Mouse (Mus musculus) liver, adult 2 months (tissue): ENCODE data around the gene Taf13. TPM values are rescaled to one million over a fixed set of nuclear protein-coding genes. Genes with fewer than 3 reads are reported as not detected.

ENCODE experiments used
- DNase-seq: peaks from one replicate; pipeline ENCODE4 v3.0.0-alpha.2; 2011; ENCODE audit warnings: low read depth, low spot score; ENCODE audit errors: extremely low read depth
- H3K27ac ChIP-seq: fragments of 200-500 bp; replicated peaks from 2 replicates; pipeline ENCODE4 v1.5.1; 2012; ENCODE audit warnings: low read depth, mild to moderate bottlenecking, control low read depth, inconsistent platforms, low read length; ENCODE audit not compliant: insufficient read depth
- H3K27me3 ChIP-seq: fragments of 200-500 bp; 2 replicates; pipeline ENCODE4 v1.6.1; 2012; ENCODE audit warnings: mild to moderate bottlenecking, moderate library complexity, low read length, inconsistent platforms; ENCODE audit not compliant: control insufficient read depth, insufficient read depth
- H3K36me3 ChIP-seq: fragments of 200-500 bp; 2 replicates; pipeline ENCODE4 v1.6.1; 2012; ENCODE audit warnings: low read length, inconsistent platforms; ENCODE audit not compliant: control insufficient read depth, insufficient read depth
- H3K4me1 ChIP-seq: fragments of 200-500 bp; 2 replicates; pipeline ENCODE4 v1.6.1; 2011; ENCODE audit warnings: low read length; ENCODE audit not compliant: control insufficient read depth, insufficient read depth
- H3K4me3 ChIP-seq: fragments of 200-500 bp; 2 replicates; pipeline ENCODE4 v1.5.1; 2011; ENCODE audit warnings: low read depth, mild to moderate bottlenecking, control low read depth, low read length, moderate library complexity; ENCODE audit not compliant: insufficient read depth
- H3K79me2 ChIP-seq: fragments of 200-500 bp; 2 replicates; pipeline ENCODE4 v1.6.1; 2012; ENCODE audit warnings: inconsistent platforms, mild to moderate bottlenecking, low read length, moderate library complexity; ENCODE audit not compliant: control insufficient read depth, insufficient read depth
- H3K9ac ChIP-seq: fragments of 200-500 bp; 2 replicates; pipeline ENCODE4 v1.6.1; 2012; ENCODE audit warnings: low read depth, mild to moderate bottlenecking, control low read depth, inconsistent platforms, low read length
- CTCF ChIP-seq: fragments of 200-500 bp; IDR thresholded peaks from 2 replicates; pipeline ENCODE4 v1.5.1; 2011; ENCODE audit warnings: low read depth, low read length, control low read depth
- POLR2A ChIP-seq: fragments of 200-500 bp; IDR thresholded peaks from 2 replicates; pipeline ENCODE4 v1.6.1; 2011; ENCODE audit warnings: low read length, control low read depth; ENCODE audit not compliant: insufficient read depth; ENCODE audit errors: extremely low read depth
- whole genome bisulfite sequencing: fragments of 180-500 bp; shearing (Covaris S2); methylation state at CpG from one replicate; pipeline ENCODE4 v1.1.7; 2018; 5-methylcytosine and 5-hydroxymethylcytosine counted together
- polyA plus RNA-seq: library from polyadenylated mRNA; depleted of rRNA; stranded (reverse); fragments of >200 nt; gene quantifications from 2 replicates; pipeline ENCODE4 v1.2.3, GENCODE M21; 2012; rRNA removed
- total RNA-seq: library from RNA; depleted of rRNA; stranded (reverse); fragments of >200 nt; gene quantifications from 2 replicates; pipeline ENCODE4 v1.2.3, GENCODE M21; 2014; rRNA removed

The Taf13 gene
- total and polyA plus RNA-seq, 2 experiments: 2.5 to 9.9 TPM

DNA sequence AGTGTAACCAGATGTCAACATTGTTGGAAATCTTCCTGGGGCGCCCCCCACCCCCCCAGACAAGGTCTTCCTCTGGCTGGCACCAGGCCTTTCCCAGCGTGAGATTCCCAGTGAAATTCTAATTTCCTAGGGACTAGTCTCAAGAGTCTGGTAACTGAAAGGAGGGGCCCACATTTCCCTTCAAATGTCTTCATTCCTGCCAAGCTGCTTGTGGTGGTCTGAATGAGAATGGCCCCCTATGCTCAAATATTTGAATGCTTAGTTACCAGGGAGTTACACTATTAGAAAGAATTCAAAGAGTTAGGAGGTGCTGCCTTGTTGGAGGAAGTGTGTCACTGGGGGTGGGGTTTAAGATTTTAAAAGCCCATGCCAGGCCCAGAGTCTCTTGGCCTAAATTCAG, 16.9 kb downstream of the Taf13 start:
- 71% methylated on average over 2 of the region's 2 CpGs for WGBS
- H3K27ac ChIP-seq: no peak overlapping the region
- peaks cover 6% of the 10 kb centered on the region; the same call in 1 of the 2 replicates for H3K4me1 ChIP-seq
- no peak overlapping the region for H3K4me3 ChIP-seq
- no peak for DNase-seq
- H3K9ac ChIP-seq: no peak overlapping the region
- no peaks in the 10 kb centered on the region for H3K27me3 ChIP-seq
- no peaks in the 10 kb centered on the region for H3K79me2 ChIP-seq
- H3K36me3 ChIP-seq: no peaks in the 10 kb centered on the region
- no peak for TF ChIP-seq POLR2A
- no peak for TF ChIP-seq CTCF

DNA sequence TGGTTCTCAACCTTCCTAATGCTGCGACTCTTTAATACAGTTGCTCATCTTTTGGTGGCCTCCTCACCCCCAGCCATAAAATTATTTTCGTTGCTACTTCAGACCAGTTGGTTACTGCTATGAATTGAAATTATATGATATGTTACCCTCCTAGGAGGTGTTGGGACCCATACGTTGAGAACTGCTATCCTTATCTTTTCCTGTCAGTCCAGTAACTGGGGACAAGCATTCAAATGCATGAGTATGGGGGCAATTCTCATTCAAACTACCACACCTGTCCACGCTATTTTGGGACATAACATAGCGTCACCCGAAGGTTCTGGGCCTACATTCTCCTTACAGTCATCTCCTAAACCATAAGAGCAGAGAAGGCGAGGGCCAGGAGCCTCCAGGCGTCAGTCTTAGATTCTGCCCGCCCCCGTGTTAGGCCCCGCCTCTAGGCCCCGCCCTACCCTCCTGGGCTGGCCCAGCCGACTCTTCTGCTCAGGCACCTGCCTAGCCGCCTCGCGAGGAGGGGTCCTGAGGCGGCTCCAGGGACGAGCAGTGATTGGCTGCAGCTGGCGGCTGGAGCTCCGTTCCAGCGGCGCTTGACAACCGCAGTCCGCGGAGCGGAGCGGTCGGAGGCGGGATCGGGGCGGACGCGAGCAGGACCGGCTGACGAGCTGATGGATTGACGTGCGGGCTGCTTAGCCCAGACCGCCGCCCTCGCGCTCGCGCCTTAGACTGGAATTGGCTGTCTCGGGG, 19.5 kb downstream of the Taf13 start, which contains the start of gene Wdr47:
Gene Wdr47, plus strand, starts transcription at position 494 of the 744 bp plus-strand sequence.
- peak; percentile 65 for TF ChIP-seq POLR2A
- TF ChIP-seq CTCF: no peak
- 4% methylated on average over 44 of the region's 44 CpGs for WGBS
- Histone ChIP-seq H3K4me1 (peaks cover 6% of the 10 kb centered on the region; the same call in 1 of the 2 replicates), H3K27ac (0 out of 2 replicates have a peak within 1 kb of the TSS, but pooled peaks have one; percentile 23), H3K9ac (peak within 1 kb of the TSS; percentile 56), H3K4me3 (peak within 1 kb of the TSS; percentile 64), H3K27me3 (no peaks in the 10 kb centered on the region), H3K79me2 (no peaks in the 10 kb centered on the region), H3K36me3 (no peaks in the 10 kb centered on the region)
- DNase-seq: peak; percentile 85

- DNase-seq: no peak
- WGBS: 2% methylated on average over 61 of the region's 61 CpGs
These were observed 20.3 kb downstream of the Taf13 start for GRCm38 (mm10) chr3:108591530-108592522.

GRCm38 (mm10) chr3:108608906-108609305, 37.4 kb downstream of the Taf13 start:
- H3K27me3 ChIP-seq: no peaks in the 10 kb centered on the region
- H3K27ac ChIP-seq: no peak overlapping the region
- TF ChIP-seq POLR2A: no peak
- no peak for TF ChIP-seq CTCF
- no peaks in the 10 kb centered on the region for H3K4me1 ChIP-seq
- no peak overlapping the region for H3K9ac ChIP-seq
- peak; percentile 4 for DNase-seq
- WGBS: 53% methylated on average over 3 of the region's 3 CpGs
- peaks cover 4% of the 10 kb centered on the region for H3K36me3 ChIP-seq
- no peak overlapping the region for H3K4me3 ChIP-seq
- H3K79me2 ChIP-seq: no peaks in the 10 kb centered on the region

More at GRCm38 (mm10) chr3:108591530-108592522, 20.3 kb downstream of the Taf13 start:
- no peaks in the 10 kb centered on the region for H3K36me3 ChIP-seq
- H3K79me2 ChIP-seq: no peaks in the 10 kb centered on the region
- H3K27me3 ChIP-seq: no peaks in the 10 kb centered on the region
- H3K4me1 ChIP-seq: peaks cover 6% of the 10 kb centered on the region; the same call in 1 of the 2 replicates
- peak overlapping the region; percentile 64 for H3K4me3 ChIP-seq
- TF ChIP-seq POLR2A (no peak), CTCF (no peak)
- H3K27ac ChIP-seq: 0 out of 2 replicates have a peak overlapping the region, but pooled peaks have one; percentile 23
- H3K9ac ChIP-seq: peak overlapping the region; percentile 21

Other genes with a start within 250 kb of the Taf13 start
- gene Mybphl, start 206.8 kb upstream of the Taf13 start, total RNA-seq: not detected in 2 replicates
- not detected in 2 replicates for gene Mybphl, start 206.8 kb upstream of the Taf13 start, polyA plus RNA-seq
- 0.40 TPM in 1 of 2 replicates, not detected in the other for gene Psrc1, start 187.9 kb upstream of the Taf13 start, total RNA-seq
- 0.26 and 0.37 TPM in 2 replicates for gene Psrc1, start 187.9 kb upstream of the Taf13 start, polyA plus RNA-seq
- gene Celsr2, start 156.1 kb upstream of the Taf13 start, total RNA-seq: 0.18 and 0.47 TPM in 2 replicates
- gene Celsr2, start 156.1 kb upstream of the Taf13 start, polyA plus RNA-seq: 0.60 and 0.61 TPM in 2 replicates
- gene Sars, start 126.5 kb upstream of the Taf13 start, total RNA-seq: 31.3 and 35.5 TPM in 2 replicates
- gene Sars, start 126.5 kb upstream of the Taf13 start, polyA plus RNA-seq: 21.3 and 24.7 TPM in 2 replicates
- gene 1700013F07Rik, start 37.5 kb upstream of the Taf13 start, total RNA-seq: not detected in 2 replicates
- not detected in 2 replicates for gene 1700013F07Rik, start 37.5 kb upstream of the Taf13 start, polyA plus RNA-seq
- gene 5330417C22Rik, start 35.2 kb upstream of the Taf13 start, total RNA-seq: 0.55 and 0.60 TPM in 2 replicates
- 0.20 and 0.45 TPM in 2 replicates for gene 5330417C22Rik, start 35.2 kb upstream of the Taf13 start, polyA plus RNA-seq
- 25.0 and 25.7 TPM in 2 replicates for gene Tmem167b, start 9.2 kb upstream of the Taf13 start, total RNA-seq
- gene Tmem167b, start 9.2 kb upstream of the Taf13 start, polyA plus RNA-seq: 2.7 and 3.3 TPM in 2 replicates
- 1.2 and 1.7 TPM in 2 replicates for gene Wdr47, start 19.6 kb downstream of the Taf13 start, total RNA-seq
- 0.50 and 0.73 TPM in 2 replicates for gene Wdr47, start 19.6 kb downstream of the Taf13 start, polyA plus RNA-seq
- gene Clcc1, start 82.2 kb downstream of the Taf13 start, total RNA-seq: 83.4 and 96.9 TPM in 2 replicates
- 43.9 and 50.2 TPM in 2 replicates for gene Clcc1, start 82.2 kb downstream of the Taf13 start, polyA plus RNA-seq
- gene Gpsm2, start 150.6 kb downstream of the Taf13 start, total RNA-seq: 9.9 and 10.9 TPM in 2 replicates
- 2.4 and 2.9 TPM in 2 replicates for gene Gpsm2, start 150.6 kb downstream of the Taf13 start, polyA plus RNA-seq
- gene Aknad1, start 168.0 kb downstream of the Taf13 start, total RNA-seq: not detected in 2 replicates
- gene Aknad1, start 168.0 kb downstream of the Taf13 start, polyA plus RNA-seq: not detected in 2 replicates